Mouse (Mus musculus) liver, adult 2 months (tissue): ENCODE measurements at regions not wholly inside any gene's neighbourhood (a gene's known extent, or its start where the extent isn't known, plus 50 kb on each side); places are given as distances from the start of the nearest gene placed in this dataset.

Experiments
- DNase-seq: peaks from one replicate; pipeline ENCODE4 v3.0.0-alpha.2; 2011; ENCODE audit warnings: low read depth, low spot score; ENCODE audit errors: extremely low read depth
- H3K27ac ChIP-seq: fragments of 200-500 bp; replicated peaks from 2 replicates; pipeline ENCODE4 v1.5.1; 2012; ENCODE audit warnings: low read depth, mild to moderate bottlenecking, control low read depth, inconsistent platforms, low read length; ENCODE audit not compliant: insufficient read depth
- H3K27me3 ChIP-seq: fragments of 200-500 bp; 2 replicates; pipeline ENCODE4 v1.6.1; 2012; ENCODE audit warnings: mild to moderate bottlenecking, moderate library complexity, low read length, inconsistent platforms; ENCODE audit not compliant: control insufficient read depth, insufficient read depth
- H3K36me3 ChIP-seq: fragments of 200-500 bp; 2 replicates; pipeline ENCODE4 v1.6.1; 2012; ENCODE audit warnings: low read length, inconsistent platforms; ENCODE audit not compliant: control insufficient read depth, insufficient read depth
- H3K4me1 ChIP-seq: fragments of 200-500 bp; 2 replicates; pipeline ENCODE4 v1.6.1; 2011; ENCODE audit warnings: low read length; ENCODE audit not compliant: control insufficient read depth, insufficient read depth
- H3K4me3 ChIP-seq: fragments of 200-500 bp; 2 replicates; pipeline ENCODE4 v1.5.1; 2011; ENCODE audit warnings: low read depth, mild to moderate bottlenecking, control low read depth, low read length, moderate library complexity; ENCODE audit not compliant: insufficient read depth
- H3K79me2 ChIP-seq: fragments of 200-500 bp; 2 replicates; pipeline ENCODE4 v1.6.1; 2012; ENCODE audit warnings: inconsistent platforms, mild to moderate bottlenecking, low read length, moderate library complexity; ENCODE audit not compliant: control insufficient read depth, insufficient read depth
- H3K9ac ChIP-seq: fragments of 200-500 bp; 2 replicates; pipeline ENCODE4 v1.6.1; 2012; ENCODE audit warnings: low read depth, mild to moderate bottlenecking, control low read depth, inconsistent platforms, low read length
- CTCF ChIP-seq: fragments of 200-500 bp; IDR thresholded peaks from 2 replicates; pipeline ENCODE4 v1.5.1; 2011; ENCODE audit warnings: low read depth, low read length, control low read depth
- POLR2A ChIP-seq: fragments of 200-500 bp; IDR thresholded peaks from 2 replicates; pipeline ENCODE4 v1.6.1; 2011; ENCODE audit warnings: low read length, control low read depth; ENCODE audit not compliant: insufficient read depth; ENCODE audit errors: extremely low read depth
- WGBS: fragments of 180-500 bp; shearing (Covaris S2); methylation state at CpG from one replicate; pipeline ENCODE4 v1.1.7; 2018; 5-methylcytosine and 5-hydroxymethylcytosine counted together

DNA sequence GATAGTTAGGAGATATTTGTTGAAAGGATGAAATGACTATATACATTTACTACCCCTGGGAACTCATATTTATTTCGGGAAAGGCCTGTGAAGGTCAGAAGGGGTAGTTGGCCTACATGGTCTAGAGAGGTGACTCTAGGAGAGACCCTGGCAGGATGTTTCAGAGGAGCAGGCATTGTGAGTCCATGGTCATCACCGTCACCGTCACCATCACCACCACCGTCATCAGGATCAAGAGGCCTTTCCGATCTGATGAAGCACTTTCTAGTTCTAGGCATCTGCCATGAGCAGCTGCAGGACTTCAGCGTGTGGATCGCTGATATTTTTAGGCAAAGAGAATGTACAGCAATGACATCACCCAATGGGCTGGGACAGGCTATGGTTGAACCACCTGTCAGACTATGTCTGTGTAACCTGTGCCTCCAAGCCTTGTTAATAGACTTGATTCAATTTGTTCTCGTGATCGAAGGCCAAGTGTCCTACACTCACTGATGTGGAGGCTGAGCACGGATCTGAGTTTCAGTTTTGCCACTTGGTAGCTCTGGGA, 50.4 kb upstream of the Neo1 start:
- H3K27ac ChIP-seq: no peak overlapping the region
- no peak for TF ChIP-seq CTCF
- TF ChIP-seq POLR2A: no peak
- H3K79me2 ChIP-seq: no peaks in the 10 kb centered on the region
- DNase-seq: no peak
- H3K4me1 ChIP-seq: no peaks in the 10 kb centered on the region; the same call in 1 of the 2 replicates
- no peaks in the 10 kb centered on the region for H3K36me3 ChIP-seq
- 93% methylated on average over 10 of the region's 10 CpGs for WGBS
- no peaks in the 10 kb centered on the region; the same call in 1 of the 2 replicates for H3K27me3 ChIP-seq
- no peak overlapping the region for H3K4me3 ChIP-seq
- H3K9ac ChIP-seq: no peak overlapping the region
